Mouse (Mus musculus) lung, postnatal 0 days (tissue): Measurements from ENCODE around the gene Mical3.
A peak's percentile ranks its signal among the peaks of the same experiment; 100 is the strongest.

Experiments used
- CTCF ChIP-seq: IDR thresholded peaks from 2 replicates; pipeline ENCODE4 v1.5.1; 2016; ENCODE audit warnings: antibody characterized with exemption, mild to moderate bottlenecking
- EP300 ChIP-seq: IDR thresholded peaks from 2 replicates; pipeline ENCODE4 v1.6.1; 2016; ENCODE audit warnings: antibody characterized with exemption, mild to moderate bottlenecking, control low read depth

DNA sequence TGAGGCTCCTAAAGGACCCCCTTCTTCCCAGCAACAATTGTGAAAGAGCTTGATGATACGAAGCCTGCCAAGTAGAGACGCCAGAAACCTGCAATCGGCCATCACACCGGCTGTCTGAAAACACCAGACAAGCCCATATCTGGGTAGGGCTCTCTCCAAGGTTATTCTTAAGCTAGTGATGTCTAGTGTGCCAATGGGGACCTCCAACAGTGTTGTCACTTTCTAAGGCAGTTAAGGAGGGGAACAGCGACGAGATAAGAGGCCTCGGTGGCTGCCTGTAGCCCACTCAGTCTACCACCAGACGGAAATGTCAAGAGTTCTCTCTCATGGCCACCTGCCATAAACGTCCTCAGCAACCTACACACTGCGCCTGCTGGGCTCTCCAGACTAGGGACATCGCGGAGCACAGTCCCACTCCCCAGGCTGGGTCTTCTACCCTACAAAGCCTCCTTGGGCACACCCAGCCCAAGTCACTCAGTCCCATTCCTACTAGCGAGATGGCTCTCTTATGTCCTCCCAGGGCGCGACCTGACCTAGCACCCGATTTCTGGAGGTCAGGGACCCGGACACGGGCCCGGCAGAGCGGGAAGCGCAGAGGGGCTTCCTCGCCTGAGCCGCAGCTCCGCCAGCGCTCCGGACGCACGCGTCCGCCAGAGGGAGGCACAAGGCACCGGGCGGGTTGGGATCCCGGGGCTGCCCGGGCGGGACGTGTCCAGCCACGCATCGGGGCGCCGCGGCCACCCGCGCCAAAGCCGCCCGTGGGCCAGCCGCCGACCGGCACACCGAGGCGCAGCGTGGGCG, 21.4 kb downstream of the Mical3 start:
- TF ChIP-seq CTCF (peak; percentile 49), EP300 (no peak)
